Mouse (Mus musculus) layer of hippocampus, postnatal 25 days (tissue): ENCODE measurements at regions not wholly inside any gene's neighbourhood (a gene's known extent, or its start where the extent isn't known, plus 50 kb on each side); places are given as distances from the start of the nearest gene placed in this dataset.

Experiments
- DNase-seq, 2 experiments: peaks; one replicate each; pipeline ENCODE4 v3.0.0; 2022; ENCODE audit warnings: mixed read lengths in 2 of 2, low spot score in 1 of 2; ENCODE audit errors: extremely low spot score in 1 of 2

DNA sequence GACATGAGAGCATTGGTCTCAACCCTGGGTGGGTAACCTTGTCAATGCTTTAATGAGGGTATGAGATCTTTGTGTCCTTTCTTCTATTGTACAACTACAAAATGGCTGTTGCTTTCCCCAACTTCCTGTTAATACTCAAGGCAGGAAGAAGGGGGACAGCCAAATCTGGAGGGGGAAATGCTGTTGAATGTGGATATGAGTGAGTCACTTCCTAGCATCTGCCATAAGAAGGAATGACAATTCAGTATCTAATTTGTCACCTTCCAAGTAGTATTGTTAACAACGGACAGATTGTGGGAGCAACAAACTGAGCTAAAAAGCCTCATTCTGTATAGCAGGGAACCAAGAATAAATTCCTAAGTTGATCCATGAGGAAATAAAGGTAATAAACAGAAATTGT, 309.2 kb upstream of the Aco1 start:
- DNase-seq: no peak
